Mouse (Mus musculus) heart, embryonic 16.5 days (tissue): Measurements from ENCODE around the gene 1700042G07Rik. TPM values are rescaled to one million over a fixed set of nuclear protein-coding genes. Genes with fewer than 3 reads are reported as not detected.
"Not testable (repeated sequence)": the region's sequence is repeated elsewhere in the genome, so short reads cannot be mapped to it uniquely, and the experiment has no call there.

ENCODE experiments used
- ATAC-seq: fragments of 200-750 bp; cut with Nextera tagmentation; replicated peaks from 2 replicates; pipeline ENCODE4 v1.8.0; 2017; ENCODE audit warnings: moderate number of reproducible peaks; ENCODE audit not compliant: insufficient read depth, low FRiP score; ENCODE audit errors: extremely low read depth
- H3K27ac ChIP-seq: fragments of 300-500 bp; sonication (generic); 2 replicates; pipeline ENCODE4 v1.5.1; 2014; ENCODE audit warnings: mild to moderate bottlenecking, low read length, control low read depth, moderate library complexity
- H3K27me3 ChIP-seq: fragments of 300-500 bp; sonication (generic); 2 replicates; pipeline ENCODE4 v1.6.1; 2014; ENCODE audit warnings: low read length, mixed read lengths; ENCODE audit not compliant: control insufficient read depth, insufficient read depth
- H3K36me3 ChIP-seq: fragments of 300-500 bp; sonication (generic); 2 replicates; pipeline ENCODE4 v1.6.1; 2014; ENCODE audit not compliant: control insufficient read depth, insufficient read depth
- H3K4me1 ChIP-seq: fragments of 300-500 bp; sonication (generic); 2 replicates; pipeline ENCODE4 v1.6.1; 2014; ENCODE audit warnings: low read length, mixed read lengths; ENCODE audit not compliant: control insufficient read depth, insufficient read depth
- H3K4me2 ChIP-seq: fragments of 300-500 bp; sonication (generic); 2 replicates; pipeline ENCODE4 v1.6.1; 2014; ENCODE audit warnings: low read depth, mild to moderate bottlenecking, control low read depth, low read length
- H3K4me3 ChIP-seq: fragments of 300-500 bp; sonication (generic); 2 replicates; pipeline ENCODE4 v1.5.1; 2014; ENCODE audit warnings: mild to moderate bottlenecking, control low read depth, low read length
- H3K9ac ChIP-seq: fragments of 300-500 bp; sonication (generic); 2 replicates; pipeline ENCODE4 v1.6.1; 2014; ENCODE audit warnings: low read length, control low read depth
- H3K9me3 ChIP-seq: fragments of 300-500 bp; sonication (generic); replicated peaks from 2 replicates; pipeline ENCODE4 v1.6.1; 2016; ENCODE audit warnings: low read length; ENCODE audit not compliant: control insufficient read depth
- WGBS: fragments of 180-500 bp; shearing (Covaris S2); extraction: QIAGEN DNeasy Blood & Tissue Kit; methylation state at CpG from one replicate; pipeline ENCODE4 v1.1.7; 2014; 5-methylcytosine and 5-hydroxymethylcytosine counted together
- polyA plus RNA-seq: library from polyadenylated mRNA; unstranded; fragments of >200 nt; fragmentation: Nextera tagmentation; extraction: Ambion mirVana; gene quantifications from 2 replicates; pipeline ENCODE4 v1.2.1, GENCODE M21; 2015

The 1700042G07Rik gene
- polyA plus RNA-seq, 1 experiment from 2014 or later, result not detected

GRCm38 (mm10) chr4:116215895-116216605 is 42.9 kb downstream of the 1700042G07Rik start:
- no peaks in the 10 kb centered on the region for H3K27me3 ChIP-seq
- no peak for ATAC-seq
- H3K36me3 ChIP-seq, result no peaks in the 10 kb centered on the region
- H3K9ac ChIP-seq, result no peak overlapping the region
- no peak overlapping the region for H3K4me2 ChIP-seq
- no peak overlapping the region for H3K27ac ChIP-seq
- H3K9me3 ChIP-seq, result no peaks in the 10 kb centered on the region
- H3K4me3 ChIP-seq, result no peak overlapping the region
- WGBS, result 84% methylated on average over 2 of the region's 2 CpGs
- H3K4me1 ChIP-seq, result peaks cover 9% of the 10 kb centered on the region

GRCm38 (mm10) chr4:116217046-116217445 is 43.9 kb downstream of the 1700042G07Rik start:
- no peaks in the 10 kb centered on the region for H3K27me3 ChIP-seq
- no peak overlapping the region for H3K4me3 ChIP-seq
- WGBS, result 20% methylated on average over 2 of the region's 2 CpGs
- peaks cover 9% of the 10 kb centered on the region for H3K4me1 ChIP-seq
- H3K9me3 ChIP-seq, result no peaks in the 10 kb centered on the region
- no peak for ATAC-seq
- no peak overlapping the region for H3K4me2 ChIP-seq
- H3K9ac ChIP-seq, result no peak overlapping the region
- no peak overlapping the region for H3K27ac ChIP-seq
- H3K36me3 ChIP-seq, result no peaks in the 10 kb centered on the region

GRCm38 (mm10) chr4:116217661-116218060 is 44.5 kb downstream of the 1700042G07Rik start:
- H3K4me3 ChIP-seq, H3K4me2 ChIP-seq, ATAC-seq, H3K27ac ChIP-seq, H3K36me3 ChIP-seq, H3K9me3 ChIP-seq, H3K9ac ChIP-seq, H3K27me3 ChIP-seq, H3K4me1 ChIP-seq: not testable (repeated sequence)
- WGBS, result 93% methylated on average over 1 of the region's 1 CpGs

- Histone ChIP-seq H3K9ac (no peak overlapping the region), H3K4me3 (no peak overlapping the region), H3K27ac (no peak overlapping the region), H3K4me1 (peaks cover 12% of the 10 kb centered on the region), H3K4me2 (no peak overlapping the region), H3K36me3 (no peaks in the 10 kb centered on the region), H3K27me3 (no peaks in the 10 kb centered on the region), H3K9me3 (no peaks in the 10 kb centered on the region)
- ATAC-seq, result no peak
- WGBS, result 85% methylated on average over 1 of the region's 1 CpGs
Measured at GRCm38 (mm10) chr4:116219056-116219455, 45.9 kb downstream of the 1700042G07Rik start.

GRCm38 (mm10) chr4:116220071-116220650 is 47.0 kb downstream of the 1700042G07Rik start:
- 19% methylated on average over 6 of the region's 6 CpGs for WGBS
- H3K9ac ChIP-seq, result peak overlapping the region; percentile 95
- H3K4me3 ChIP-seq, result peak overlapping the region; percentile 87
- H3K4me2 ChIP-seq, result peak overlapping the region; percentile 75
- H3K27ac ChIP-seq, result peak overlapping the region; percentile 99
- no peaks in the 10 kb centered on the region for H3K9me3 ChIP-seq
- H3K27me3 ChIP-seq, result no peaks in the 10 kb centered on the region
- H3K36me3 ChIP-seq, result no peaks in the 10 kb centered on the region
- H3K4me1 ChIP-seq, result peaks cover 12% of the 10 kb centered on the region
- no peak for ATAC-seq

GRCm38 (mm10) chr4:116220780-116221139 is 47.6 kb downstream of the 1700042G07Rik start:
- no peaks in the 10 kb centered on the region for H3K9me3 ChIP-seq
- H3K4me1 ChIP-seq, result peaks cover 12% of the 10 kb centered on the region
- peak; percentile 47 for ATAC-seq
- H3K4me3 ChIP-seq, result peak overlapping the region; percentile 87
- H3K27ac ChIP-seq, result peak overlapping the region; percentile 99
- H3K4me2 ChIP-seq, result peak overlapping the region; percentile 75
- no peaks in the 10 kb centered on the region for H3K36me3 ChIP-seq
- 1% methylated on average over 19 of the region's 26 CpGs for WGBS
- H3K27me3 ChIP-seq, result no peaks in the 10 kb centered on the region
- peak overlapping the region; percentile 95 for H3K9ac ChIP-seq

- no peaks in the 10 kb centered on the region for H3K36me3 ChIP-seq
- under 1% methylated on average over 52 of the region's 53 CpGs for WGBS
- peaks cover 12% of the 10 kb centered on the region for H3K4me1 ChIP-seq
- H3K4me3 ChIP-seq, result peak within 1 kb of the TSS; percentile 87
- no peaks in the 10 kb centered on the region for H3K9me3 ChIP-seq
- H3K27me3 ChIP-seq, result no peaks in the 10 kb centered on the region
- H3K27ac ChIP-seq, result peak within 1 kb of the TSS; percentile 99
- peak within 1 kb of the TSS; percentile 95 for H3K9ac ChIP-seq
- peak within 1 kb of the TSS; percentile 75 for H3K4me2 ChIP-seq
- ATAC-seq, result peak; percentile 100
Measured at GRCm38 (mm10) chr4:116221140-116221851, 48.1 kb downstream of the 1700042G07Rik start, which contains the start of gene Pik3r3. TSS of gene Pik3r3 (plus strand) at chr4:116221618.

- ATAC-seq, result no peak
- peak overlapping the region; percentile 87 for H3K4me3 ChIP-seq
- WGBS, result under 1% methylated on average over 23 of the region's 23 CpGs
- H3K9me3 ChIP-seq, result no peaks in the 10 kb centered on the region
- no peaks in the 10 kb centered on the region for H3K36me3 ChIP-seq
- peak overlapping the region; percentile 87 for H3K9ac ChIP-seq
- no peaks in the 10 kb centered on the region for H3K27me3 ChIP-seq
- H3K27ac ChIP-seq, result peak overlapping the region; percentile 98
- peaks cover 6% of the 10 kb centered on the region for H3K4me1 ChIP-seq
- peak overlapping the region; percentile 68 for H3K4me2 ChIP-seq
Measured at GRCm38 (mm10) chr4:116221996-116222842, 49.0 kb downstream of the 1700042G07Rik start.
